Mouse (Mus musculus) liver, embryonic 14.5 days (tissue): ENCODE data around the gene Trmt61a.

Experiments used
- CTCF ChIP-seq: IDR thresholded peaks from 2 replicates; pipeline ENCODE4 v1.5.1; 2016; ENCODE audit warnings: antibody characterized with exemption, low read depth, control low read depth
- EP300 ChIP-seq: IDR thresholded peaks from 2 replicates; pipeline ENCODE4 v1.6.1; 2016; ENCODE audit warnings: antibody characterized with exemption, low read depth

DNA sequence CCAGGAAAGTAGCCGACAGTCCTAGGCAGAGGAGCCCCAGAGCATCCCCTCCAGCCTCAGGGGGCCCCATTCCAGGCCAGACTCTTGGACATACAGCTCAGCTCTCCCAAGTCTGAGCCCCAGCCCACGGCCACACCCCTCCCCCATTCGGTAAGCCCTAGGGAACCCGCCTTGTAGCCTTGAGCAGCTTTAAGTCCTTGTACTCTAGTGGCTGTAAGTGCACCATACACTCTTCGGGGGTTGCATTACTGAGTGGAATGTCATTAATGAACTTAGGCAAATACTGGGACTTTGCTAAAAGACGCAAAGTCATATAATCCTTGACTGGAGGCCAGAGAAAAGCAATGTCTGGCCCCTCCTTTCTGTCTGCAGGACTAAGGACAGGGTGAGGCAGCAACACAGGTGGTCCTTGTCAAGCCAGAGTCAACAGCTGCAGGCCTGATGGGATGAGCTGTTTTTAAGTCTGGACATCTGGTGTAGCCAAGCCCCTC, 13.7 kb upstream of the Trmt61a start:
- TF ChIP-seq EP300 (no peak), CTCF (no peak)
